Mouse (Mus musculus): Measurements from ENCODE around the gene 0610037L13Rik. TPM values are rescaled to one million over a fixed set of nuclear protein-coding genes. Genes with fewer than 3 reads are reported as not detected.
A peak's percentile ranks its signal among the peaks of the same experiment; 100 is the strongest.

0610037L13Rik gene
- polyA plus RNA-seq, 1 experiment from 2014 or later = 48.1 TPM

DNA sequence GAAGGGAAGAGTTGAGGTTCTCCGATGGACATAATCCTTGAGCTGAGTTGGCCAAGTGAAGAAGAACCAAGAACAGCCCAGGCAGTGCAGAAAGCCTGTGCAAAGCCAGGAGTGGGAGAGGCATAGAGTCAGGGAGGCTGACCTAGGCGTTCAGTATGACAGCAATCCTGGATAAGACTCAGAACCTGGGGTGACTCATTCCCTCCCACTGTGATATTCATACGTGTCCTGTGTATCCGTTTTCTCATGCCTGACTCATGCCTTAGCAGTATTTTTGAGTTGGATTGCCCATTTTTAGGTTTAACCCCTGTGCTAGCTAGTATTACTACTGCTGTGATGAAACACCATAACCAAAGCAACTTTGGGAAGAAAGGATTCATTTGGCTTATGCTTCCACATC is 24.7 kb upstream of the 0610037L13Rik start:
- no peaks in the 10 kb centered on the region for H3K4me1 ChIP-seq (replicated peaks)
- H3K4me3 ChIP-seq (replicated peaks) = no peak overlapping the region
- no peaks in the 10 kb centered on the region for H3K27me3 ChIP-seq
- H3K9ac ChIP-seq = no peak overlapping the region
- H3K27ac ChIP-seq = no peak overlapping the region
- no peaks in the 10 kb centered on the region for H3K9me3 ChIP-seq (replicated peaks)
- DNase-seq (no peak), ATAC-seq (ENCODE audit: low read depth) (no peak)
- WGBS (ENCODE audit: insufficient replicate concordance) = 76% methylated on average over 4 of the region's 4 CpGs
- H3K36me3 ChIP-seq = peaks cover 31% of the 10 kb centered on the region
- H3K4me2 ChIP-seq = no peak overlapping the region

- Histone ChIP-seq H3K4me1 (replicated peaks) (peaks cover 26% of the 10 kb centered on the region), H3K4me3 (replicated peaks) (peak within 1 kb of the TSS; percentile 84), H3K9me3 (replicated peaks) (no peaks in the 10 kb centered on the region), H3K27me3 (no peaks in the 10 kb centered on the region), H3K4me2 (peak within 1 kb of the TSS; percentile 85), H3K36me3 (peaks cover 36% of the 10 kb centered on the region), H3K9ac (peak within 1 kb of the TSS; percentile 85), H3K27ac (peak within 1 kb of the TSS; percentile 67)
- peak; percentile 94 for DNase-seq
- 2% methylated on average over 48 of the region's 48 CpGs for WGBS (ENCODE audit: insufficient replicate concordance)
- ATAC-seq (ENCODE audit: low read depth) = peak; percentile 95
These were observed 10.2 kb upstream of the 0610037L13Rik start, which contains the start of gene Magoh for GRCm38 (mm10) chr4:107879254-107880050. Gene Magoh (plus strand): TSS chr4:107879755.

GRCm38 (mm10) chr4:107881631-107882030 is 8.0 kb upstream of the 0610037L13Rik start:
- DNase-seq (no peak), ATAC-seq (ENCODE audit: low read depth) (no peak)
- peaks cover 26% of the 10 kb centered on the region for H3K4me1 ChIP-seq (replicated peaks)
- H3K27me3 ChIP-seq = no peaks in the 10 kb centered on the region
- H3K4me2 ChIP-seq = no peak overlapping the region
- H3K27ac ChIP-seq = no peak overlapping the region
- peaks cover 57% of the 10 kb centered on the region for H3K36me3 ChIP-seq
- WGBS (ENCODE audit: insufficient replicate concordance) = 86% methylated on average over 1 of the region's 1 CpGs
- no peak overlapping the region for H3K9ac ChIP-seq
- no peaks in the 10 kb centered on the region for H3K9me3 ChIP-seq (replicated peaks)
- no peak overlapping the region for H3K4me3 ChIP-seq (replicated peaks)

DNA sequence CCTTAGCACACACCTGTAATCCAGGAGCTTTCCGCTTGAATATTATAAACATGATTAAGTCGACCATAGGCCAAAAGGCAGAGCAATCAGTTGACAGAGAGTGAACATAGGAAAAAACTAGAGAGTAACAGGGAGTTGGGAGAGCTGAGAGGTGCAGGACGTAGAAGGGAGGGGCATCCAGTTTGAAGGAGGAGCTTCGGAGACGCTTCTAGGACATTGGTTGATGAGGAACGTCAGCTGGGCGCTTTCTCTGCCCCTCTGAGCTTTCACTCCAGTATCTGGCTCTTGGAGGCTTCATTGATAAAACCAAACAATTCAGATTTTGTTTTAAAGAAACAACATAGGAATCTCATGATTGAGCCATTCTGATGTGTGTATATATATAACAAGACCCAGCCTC is 3.2 kb upstream of the 0610037L13Rik start:
- no peak overlapping the region for H3K4me2 ChIP-seq
- no peaks in the 10 kb centered on the region for H3K9me3 ChIP-seq (replicated peaks)
- peaks cover 35% of the 10 kb centered on the region for H3K4me1 ChIP-seq (replicated peaks)
- H3K27ac ChIP-seq = no peak overlapping the region
- H3K9ac ChIP-seq = no peak overlapping the region
- WGBS (ENCODE audit: insufficient replicate concordance) = 71% methylated on average over 7 of the region's 7 CpGs
- DNase-seq (no peak), ATAC-seq (ENCODE audit: low read depth) (no peak)
- peaks cover 59% of the 10 kb centered on the region for H3K36me3 ChIP-seq
- no peaks in the 10 kb centered on the region for H3K27me3 ChIP-seq
- no peak overlapping the region for H3K4me3 ChIP-seq (replicated peaks)

DNA sequence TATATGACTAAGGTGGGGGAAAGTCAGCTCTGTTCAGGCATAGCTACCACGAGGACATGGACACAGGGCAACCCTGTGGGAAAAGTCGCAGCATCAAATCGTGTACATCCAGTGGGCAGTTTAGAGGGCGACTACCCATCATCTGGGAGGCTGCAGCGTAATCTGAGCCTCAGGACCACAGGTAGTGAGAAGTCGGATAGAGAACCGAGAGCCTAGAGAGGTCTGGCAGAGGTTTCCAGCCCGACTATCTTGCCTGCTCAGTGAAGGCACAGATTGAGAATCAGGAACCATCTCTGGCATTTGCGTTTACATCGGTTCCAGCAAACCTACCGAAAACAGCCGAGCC is 255 bp upstream of the 0610037L13Rik start:
- peak overlapping the region; percentile 74 for H3K9ac ChIP-seq
- H3K4me3 ChIP-seq (replicated peaks) = peak overlapping the region; percentile 73
- peaks cover 31% of the 10 kb centered on the region for H3K4me1 ChIP-seq (replicated peaks)
- peak overlapping the region; percentile 84 for H3K27ac ChIP-seq
- peak; percentile 16 for ATAC-seq (ENCODE audit: low read depth)
- no peaks in the 10 kb centered on the region for H3K9me3 ChIP-seq (replicated peaks)
- DNase-seq = no peak
- peaks cover 56% of the 10 kb centered on the region for H3K36me3 ChIP-seq
- WGBS (ENCODE audit: insufficient replicate concordance) = 2% methylated on average over 12 of the region's 12 CpGs
- peak overlapping the region; percentile 90 for H3K4me2 ChIP-seq
- H3K27me3 ChIP-seq = no peaks in the 10 kb centered on the region

DNA sequence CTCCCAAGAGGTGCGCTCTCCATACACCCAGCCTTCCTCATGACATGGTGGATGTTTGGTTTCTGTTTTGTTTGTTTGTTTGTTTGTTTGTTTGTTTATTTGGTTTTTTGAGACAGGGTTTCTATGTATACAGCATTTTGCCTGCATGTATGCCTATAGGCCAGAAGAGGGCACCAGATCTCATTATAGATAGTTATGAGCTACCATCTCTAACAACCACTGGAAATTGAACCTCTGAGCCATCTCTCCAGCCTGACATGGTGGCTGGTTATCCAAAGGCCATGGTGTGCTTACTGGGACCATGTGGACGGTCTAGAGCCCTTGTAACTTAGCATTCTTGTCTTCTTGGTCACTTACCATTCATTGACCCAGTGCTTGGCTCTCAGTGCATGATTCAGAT is 3.0 kb downstream of the 0610037L13Rik start:
- Histone ChIP-seq H3K4me2 (no peak overlapping the region), H3K4me3 (replicated peaks) (no peak overlapping the region), H3K9me3 (replicated peaks) (no peaks in the 10 kb centered on the region), H3K4me1 (replicated peaks) (peaks cover 28% of the 10 kb centered on the region), H3K27me3 (no peaks in the 10 kb centered on the region), H3K27ac (no peak overlapping the region; the same call in 1 of the 2 replicates), H3K36me3 (peaks cover 48% of the 10 kb centered on the region), H3K9ac (no peak overlapping the region)
- 59% methylated on average over 2 of the region's 2 CpGs for WGBS (ENCODE audit: insufficient replicate concordance)
- ATAC-seq (ENCODE audit: low read depth) (no peak), DNase-seq (no peak)

- H3K4me3 ChIP-seq (replicated peaks) = no peak overlapping the region
- H3K36me3 ChIP-seq = peaks cover 44% of the 10 kb centered on the region
- ATAC-seq (ENCODE audit: low read depth) (peak; percentile 57), DNase-seq (no peak)
- 67% methylated on average over 5 of the region's 5 CpGs for WGBS (ENCODE audit: insufficient replicate concordance)
- H3K4me1 ChIP-seq (replicated peaks) = peaks cover 29% of the 10 kb centered on the region
- no peak overlapping the region for H3K9ac ChIP-seq
- H3K4me2 ChIP-seq = peak overlapping the region; percentile 9; the same call in 1 of the 2 replicates
- no peaks in the 10 kb centered on the region for H3K9me3 ChIP-seq (replicated peaks)
- H3K27me3 ChIP-seq = no peaks in the 10 kb centered on the region
- peak overlapping the region; percentile 78 for H3K27ac ChIP-seq
These were observed 9.8 kb downstream of the 0610037L13Rik start for GRCm38 (mm10) chr4:107899211-107899927.

DNA sequence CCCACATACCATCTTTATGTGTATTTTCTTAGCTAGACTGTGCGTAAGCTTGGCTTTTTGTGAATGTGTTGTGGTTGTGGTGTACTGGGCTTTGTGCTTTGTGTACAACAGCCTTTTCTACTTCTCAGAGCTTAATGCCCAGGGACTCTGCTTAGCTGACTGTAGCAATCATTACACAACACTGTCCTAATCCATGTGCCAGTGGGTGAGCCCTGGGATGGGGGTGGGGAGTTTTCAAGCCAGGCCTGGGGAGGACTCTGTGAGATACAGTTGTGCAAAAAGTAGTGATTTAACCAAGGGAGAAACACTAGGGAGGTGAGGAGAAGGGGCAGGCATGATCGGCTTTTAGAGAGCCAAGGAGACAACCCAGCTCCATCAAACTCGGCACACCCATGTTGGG is 10.6 kb downstream of the 0610037L13Rik start:
- no peaks in the 10 kb centered on the region for H3K9me3 ChIP-seq (replicated peaks)
- 0 out of 2 replicates have a peak overlapping the region, but pooled peaks have one; percentile 22 for H3K9ac ChIP-seq
- H3K4me1 ChIP-seq (replicated peaks) = peaks cover 34% of the 10 kb centered on the region
- ATAC-seq (ENCODE audit: low read depth) (peak; percentile 53), DNase-seq (no peak)
- no peak overlapping the region for H3K4me3 ChIP-seq (replicated peaks)
- H3K4me2 ChIP-seq = peak overlapping the region; percentile 9; the same call in 1 of the 2 replicates
- H3K36me3 ChIP-seq = peaks cover 47% of the 10 kb centered on the region
- WGBS (ENCODE audit: insufficient replicate concordance) = 72% methylated on average over 3 of the region's 3 CpGs
- peak overlapping the region; percentile 78 for H3K27ac ChIP-seq
- no peaks in the 10 kb centered on the region for H3K27me3 ChIP-seq

GRCm38 (mm10) chr4:107904252-107904651 is 14.6 kb downstream of the 0610037L13Rik start:
- peaks cover 52% of the 10 kb centered on the region for H3K36me3 ChIP-seq
- H3K4me1 ChIP-seq (replicated peaks) = peaks cover 26% of the 10 kb centered on the region
- no peak overlapping the region for H3K4me3 ChIP-seq (replicated peaks)
- ATAC-seq (ENCODE audit: low read depth) (peak; percentile 57), DNase-seq (peak; percentile 11)
- H3K4me2 ChIP-seq = no peak overlapping the region
- H3K9me3 ChIP-seq (replicated peaks) = no peaks in the 10 kb centered on the region
- WGBS (ENCODE audit: insufficient replicate concordance) = 22% methylated on average over 10 of the region's 10 CpGs
- H3K9ac ChIP-seq = no peak overlapping the region
- no peak overlapping the region for H3K27ac ChIP-seq
- H3K27me3 ChIP-seq = no peaks in the 10 kb centered on the region

DNA sequence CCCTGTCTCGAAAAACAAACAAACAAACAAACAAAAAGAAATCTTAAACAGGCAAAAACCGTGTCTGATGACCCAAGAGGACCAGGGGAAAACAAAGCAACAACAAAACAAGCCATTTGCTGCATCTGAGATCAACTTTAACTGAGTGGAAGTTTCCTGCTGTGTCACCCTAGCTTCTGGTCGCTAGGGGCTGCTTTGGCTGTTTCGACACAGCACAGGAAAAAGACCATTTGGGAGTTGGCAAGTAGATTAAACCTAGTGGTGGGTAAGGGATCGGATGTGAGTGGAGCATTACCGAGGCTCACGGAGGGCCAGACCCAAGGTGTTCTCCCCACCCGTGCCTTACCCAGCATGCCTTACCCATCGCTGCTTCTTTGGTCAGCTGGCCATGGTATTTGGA is 16.9 kb downstream of the 0610037L13Rik start:
- H3K4me1 ChIP-seq (replicated peaks) = peaks cover 15% of the 10 kb centered on the region; the same call in 1 of the 2 replicates

DNA sequence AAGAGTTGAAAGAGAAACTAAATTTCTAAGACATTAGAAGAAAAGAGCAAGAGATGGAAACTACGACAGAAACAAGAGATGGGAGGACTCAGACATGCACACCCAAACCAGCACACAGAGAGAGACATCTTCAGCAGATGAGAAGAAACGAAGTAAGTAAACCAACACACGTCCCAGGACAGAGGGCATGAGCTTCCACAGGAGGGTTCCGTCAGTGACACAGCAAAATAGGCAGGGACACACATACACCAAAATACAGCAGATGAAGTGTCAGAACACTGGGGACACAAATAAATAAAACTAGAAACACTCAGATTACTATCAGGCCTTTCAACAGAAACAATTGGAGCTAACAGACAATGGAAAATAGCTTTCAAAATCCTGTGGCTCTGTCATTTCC is 20.4 kb downstream of the 0610037L13Rik start:
- WGBS (ENCODE audit: insufficient replicate concordance) = 83% methylated on average over 4 of the region's 4 CpGs
- Histone ChIP-seq H3K4me1 (replicated peaks) (no peaks in the 10 kb centered on the region), H3K9ac (no peak overlapping the region), H3K4me2 (no peak overlapping the region), H3K36me3 (peaks cover 71% of the 10 kb centered on the region), H3K9me3 (replicated peaks) (no peaks in the 10 kb centered on the region), H3K27ac (no peak overlapping the region), H3K4me3 (replicated peaks) (no peak overlapping the region), H3K27me3 (no peaks in the 10 kb centered on the region)
- DNase-seq (no peak), ATAC-seq (ENCODE audit: low read depth) (no peak)

More for the DNA sequence above, 16.9 kb downstream of the 0610037L13Rik start:
- Histone ChIP-seq H3K4me3 (replicated peaks) (no peak overlapping the region), H3K9ac (no peak overlapping the region), H3K36me3 (peaks cover 68% of the 10 kb centered on the region), H3K4me2 (no peak overlapping the region), H3K9me3 (replicated peaks) (no peaks in the 10 kb centered on the region), H3K27ac (no peak overlapping the region), H3K27me3 (no peaks in the 10 kb centered on the region)
- 73% methylated on average over 9 of the region's 9 CpGs for WGBS (ENCODE audit: insufficient replicate concordance)
- no peak for ATAC-seq (ENCODE audit: low read depth)
- no peak for DNase-seq
